Mouse (Mus musculus) mouse trophoblast stem cell (cell line): ENCODE data around the gene Egr2.

Experiments used
- in situ Hi-C, 2 experiments: fragments of 300-500 bp; cut with MseI, MboI; formaldehyde crosslinking; loops; 2 replicates in 1 of 2; 3 replicates in 1 of 2; pipeline ENCODE4 v1.15.1; 2025

The Egr2 gene

DNA sequence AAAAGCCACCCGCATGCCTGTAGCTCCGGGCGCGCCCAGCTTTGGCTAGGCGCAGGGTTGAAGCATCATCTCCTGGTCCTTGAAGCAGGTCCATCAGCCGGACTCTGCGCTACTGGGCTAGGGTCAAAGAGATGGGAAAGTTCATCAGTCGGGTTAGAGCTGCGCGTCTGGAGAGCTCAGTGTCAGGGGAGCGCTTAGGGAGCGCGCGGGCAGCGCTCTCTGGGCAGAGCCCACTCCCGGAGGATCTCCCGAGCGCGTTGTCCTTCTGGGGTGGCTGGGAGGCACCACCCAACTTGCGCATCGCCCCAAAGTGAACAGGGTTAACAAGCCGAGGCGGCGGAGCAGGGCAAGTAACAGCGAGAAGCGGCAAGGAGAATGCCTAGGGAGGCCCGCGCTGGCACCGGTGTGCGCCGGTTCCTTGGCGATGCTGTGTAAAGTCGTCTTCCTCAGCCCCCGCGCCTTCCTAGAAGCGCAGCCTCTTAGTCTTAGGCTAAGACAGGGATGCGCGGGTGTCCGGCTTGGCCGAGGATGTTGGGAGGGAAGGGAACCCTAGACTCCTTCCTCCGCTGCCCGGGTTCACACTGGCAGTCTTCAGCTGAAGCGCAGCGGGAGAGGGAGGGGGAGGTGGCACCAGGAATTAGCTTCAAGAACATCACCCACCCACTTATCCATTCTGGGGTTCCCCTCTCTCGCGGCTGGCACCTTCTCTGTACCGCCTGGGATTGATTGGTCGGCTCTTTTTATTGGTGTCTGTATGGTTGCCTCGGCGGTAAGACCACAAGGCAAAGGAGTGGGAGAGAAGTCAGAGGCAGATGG, 3.5 kb downstream of the Egr2 start:
- in situ Hi-C loops, result loop anchor here (10.0 kb wide), 1 partner anchor 224 kb away; no protein-coding TSS in a partner anchor

DNA sequence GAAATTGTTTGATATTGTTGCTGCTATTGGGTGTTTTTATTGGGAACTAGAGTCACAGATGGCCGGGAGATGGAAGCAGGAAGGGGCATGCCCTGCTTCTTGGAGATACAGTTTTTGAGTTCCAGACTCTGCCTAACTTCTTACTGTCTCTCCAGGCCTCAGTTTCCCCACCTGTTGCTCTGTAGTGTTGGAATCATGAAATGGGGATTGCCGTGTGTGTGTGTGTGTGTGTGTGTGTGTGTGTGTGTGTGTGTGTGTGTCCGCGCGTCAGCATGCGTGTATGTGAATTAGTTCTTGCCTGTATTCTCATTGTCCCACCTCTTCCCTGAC, 4.1 kb downstream of the Egr2 start:
- in situ Hi-C loops, result loop anchor here (10.0 kb wide), 1 partner anchor 225 kb away; no protein-coding TSS in a partner anchor

DNA sequence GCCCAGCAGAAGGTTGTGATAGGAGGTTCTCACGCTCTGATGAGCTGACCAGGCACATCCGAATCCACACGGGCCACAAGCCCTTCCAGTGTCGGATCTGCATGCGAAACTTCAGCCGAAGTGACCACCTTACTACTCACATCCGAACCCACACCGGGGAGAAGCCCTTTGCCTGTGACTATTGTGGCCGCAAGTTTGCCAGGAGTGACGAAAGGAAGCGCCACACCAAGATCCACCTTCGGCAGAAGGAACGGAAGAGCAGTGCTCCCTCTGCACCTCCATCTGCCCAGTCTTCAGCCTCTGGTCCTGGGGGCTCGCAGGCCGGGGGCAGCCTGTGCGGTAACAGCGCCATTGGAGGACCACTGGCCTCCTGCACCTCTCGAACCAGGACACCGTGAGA, 5.3 kb downstream of the Egr2 start:
- in situ Hi-C loops, result no loop called here

DNA sequence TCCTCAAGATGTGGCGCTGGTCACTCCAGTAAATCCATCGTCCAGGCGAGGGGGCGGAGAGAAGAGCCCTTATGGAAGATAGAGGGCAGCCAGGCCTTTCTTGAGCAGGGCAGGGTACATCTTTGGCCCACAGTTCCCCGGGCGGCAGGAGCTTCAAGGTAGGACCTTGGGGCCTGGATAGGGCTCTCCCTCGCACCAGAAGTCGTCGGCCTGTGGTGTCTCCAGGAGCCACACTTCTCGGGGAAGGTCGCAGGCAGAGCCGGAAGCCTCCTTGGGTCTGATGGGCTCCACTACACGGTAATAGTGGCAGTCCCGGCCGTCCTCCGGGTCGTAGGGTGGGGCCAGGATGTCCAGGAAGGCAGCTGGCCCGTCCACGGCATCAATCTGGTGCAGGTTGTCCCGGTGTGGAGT, 12.6 kb downstream of the Egr2 start:
- in situ Hi-C loops, result no loop called here

DNA sequence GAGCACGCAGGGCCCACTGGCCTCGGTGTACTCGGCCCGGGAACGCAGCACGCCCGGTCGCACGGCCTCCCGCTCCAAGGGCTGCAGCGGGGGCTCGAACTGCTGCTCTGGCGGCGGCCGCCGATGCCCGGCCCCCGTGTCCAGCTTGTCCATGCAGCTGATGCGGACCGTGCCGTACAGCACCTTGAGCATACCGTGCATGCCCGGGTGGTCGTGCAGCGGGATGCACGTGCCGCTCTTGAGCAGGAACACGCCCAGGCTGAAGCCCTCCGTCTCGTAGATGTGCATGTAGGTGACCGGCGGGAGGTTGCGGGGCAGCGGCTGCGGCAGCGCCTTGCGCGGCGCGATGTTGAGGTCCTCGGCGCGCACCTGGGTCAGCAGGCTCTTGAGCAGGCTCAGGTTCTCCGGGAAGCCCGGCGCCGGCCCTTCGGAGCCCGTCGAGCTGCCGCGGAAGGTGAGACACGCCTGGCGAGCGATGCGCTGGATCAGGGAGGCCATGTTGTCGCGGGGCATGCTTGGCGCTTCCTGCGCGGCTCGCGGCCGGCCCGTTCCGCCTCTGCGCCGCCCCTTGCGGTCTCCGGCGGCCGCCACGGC, 13.1 kb downstream of the Egr2 start:
- in situ Hi-C loops, result no loop called here

DNA sequence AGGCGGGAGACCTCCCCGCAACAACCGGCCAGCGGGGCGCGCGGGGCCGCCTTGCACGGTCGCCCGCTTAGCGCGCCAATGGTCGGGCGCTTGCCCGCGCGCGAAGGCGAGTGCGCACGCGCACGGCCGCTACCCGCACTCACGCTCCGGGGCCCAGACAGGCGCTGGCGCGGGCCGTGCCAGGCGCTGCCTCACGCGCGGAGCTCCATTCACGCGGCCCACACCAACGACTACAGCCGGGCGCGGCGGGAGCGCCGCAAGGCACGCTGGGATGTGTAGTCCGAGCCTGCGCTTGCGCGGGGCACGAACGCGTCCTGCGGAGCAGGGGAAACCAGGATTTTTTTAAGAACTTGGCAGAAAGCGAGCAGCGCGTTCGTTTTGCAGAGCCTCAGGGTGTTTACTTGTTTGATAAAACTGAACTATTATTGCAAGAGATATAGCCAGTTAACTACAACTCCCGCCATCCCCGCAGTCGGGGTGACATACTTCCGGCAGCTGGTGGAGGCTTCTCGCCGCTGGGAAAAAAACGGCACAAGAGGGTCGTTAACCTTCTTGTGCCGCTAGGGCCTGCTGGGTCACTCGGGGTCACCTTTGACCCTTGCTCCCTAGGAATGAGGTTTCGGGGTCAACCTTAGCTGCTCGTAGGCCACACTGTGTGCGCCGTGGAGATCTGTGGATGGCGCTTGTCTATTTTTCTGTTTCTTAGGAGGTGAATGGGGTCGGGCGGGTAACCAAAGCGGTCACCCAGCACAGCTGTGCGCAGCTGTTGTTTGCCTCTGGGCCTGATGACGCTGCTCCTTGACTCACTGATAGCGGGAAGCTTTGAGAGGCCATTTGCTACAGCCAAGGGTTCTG, 13.8 kb downstream of the Egr2 start, which contains the start of gene Ado:
Ado (minus strand) TSS at position 79 of the 855 bp plus-strand sequence.
- in situ Hi-C loops, result no loop called here

DNA sequence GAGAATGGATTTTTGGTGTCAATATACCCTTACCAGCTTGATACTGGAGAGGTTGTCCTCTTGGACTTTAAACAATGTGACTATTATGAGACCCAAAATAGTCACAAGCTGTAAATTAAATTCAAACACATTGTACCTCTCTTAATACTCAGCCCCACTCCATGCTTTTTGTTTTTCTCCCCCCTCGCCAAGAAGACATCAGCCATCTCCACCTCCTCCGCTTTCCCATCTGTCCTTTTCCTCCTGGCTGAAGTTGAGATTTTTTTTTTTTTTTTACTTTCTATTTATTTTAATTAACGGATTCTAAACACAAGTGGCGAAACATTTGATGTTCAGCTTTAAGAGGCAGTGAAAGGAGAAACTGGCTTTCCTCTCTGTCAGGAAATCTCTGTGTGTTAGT, 22.8 kb downstream of the Egr2 start:
- in situ Hi-C loops, result no loop called here

DNA sequence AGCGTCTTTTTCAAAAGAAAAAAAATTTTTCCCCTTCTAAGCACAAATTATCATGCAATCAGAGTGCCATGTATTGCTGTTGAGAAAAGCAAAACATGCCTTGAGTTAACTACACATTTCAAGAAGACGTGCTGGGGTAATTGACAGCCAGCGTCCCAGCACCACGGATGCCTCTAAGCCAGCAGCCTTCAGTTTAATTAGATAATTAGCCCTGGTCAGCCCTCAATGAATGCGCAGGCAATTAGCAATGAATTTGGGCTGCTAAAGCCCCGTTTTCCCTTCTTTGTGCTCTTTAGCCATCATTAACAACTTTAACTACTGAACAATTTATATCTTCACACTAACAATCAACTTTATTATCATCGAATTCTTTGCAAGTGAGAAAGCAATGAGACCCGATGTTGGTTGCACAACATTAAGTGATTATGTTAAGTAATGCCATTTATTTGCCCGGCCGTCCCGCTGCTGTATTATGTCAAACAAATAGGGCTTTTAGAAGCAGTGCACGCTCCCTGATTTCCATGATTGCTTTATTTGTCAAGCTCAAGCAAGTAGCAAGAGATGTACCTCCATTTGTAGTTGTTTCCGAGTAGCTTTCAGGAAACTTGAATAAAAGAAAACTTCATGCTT, 24.6 kb downstream of the Egr2 start:
- in situ Hi-C loops, result no loop called here

DNA sequence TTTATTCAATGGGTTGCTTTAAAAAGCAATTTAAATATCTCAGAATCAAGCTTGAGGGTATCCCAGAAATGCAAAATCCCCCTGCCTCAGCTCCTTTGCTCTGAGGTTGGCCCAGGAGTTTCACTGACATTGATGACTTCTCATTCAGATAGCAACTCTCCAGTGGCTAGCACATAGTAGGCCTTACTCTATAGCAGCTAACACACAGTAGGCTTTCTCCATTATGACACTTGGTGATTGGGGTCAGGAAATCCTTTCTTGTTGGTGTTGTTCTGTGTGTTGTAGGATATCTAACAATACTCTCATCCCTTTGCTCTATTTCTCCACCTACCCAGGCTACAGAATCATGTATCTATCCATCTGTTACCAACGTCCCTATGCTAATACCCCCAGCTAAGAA, 25.9 kb downstream of the Egr2 start:
- in situ Hi-C loops, result no loop called here

DNA sequence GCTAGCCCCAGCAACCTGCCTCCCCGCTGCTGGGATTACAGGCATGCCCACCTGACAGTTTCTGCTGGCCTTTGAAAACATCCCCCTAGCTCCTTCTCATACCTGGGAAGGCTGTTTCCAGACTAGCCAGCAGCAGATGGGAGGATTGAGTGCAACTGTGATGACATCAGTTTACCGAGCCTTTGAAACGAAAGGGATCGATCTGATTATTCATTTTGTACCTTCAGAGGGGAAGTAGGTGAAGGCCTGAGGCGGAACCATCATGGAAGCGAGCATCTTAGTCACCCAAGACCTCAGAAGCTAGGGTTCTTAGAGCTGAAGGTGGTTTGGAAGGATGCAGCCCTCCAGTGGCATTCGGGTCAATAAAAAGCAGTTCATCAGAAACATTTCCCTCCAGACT, 29.2 kb downstream of the Egr2 start:
- in situ Hi-C loops, result no loop called here

DNA sequence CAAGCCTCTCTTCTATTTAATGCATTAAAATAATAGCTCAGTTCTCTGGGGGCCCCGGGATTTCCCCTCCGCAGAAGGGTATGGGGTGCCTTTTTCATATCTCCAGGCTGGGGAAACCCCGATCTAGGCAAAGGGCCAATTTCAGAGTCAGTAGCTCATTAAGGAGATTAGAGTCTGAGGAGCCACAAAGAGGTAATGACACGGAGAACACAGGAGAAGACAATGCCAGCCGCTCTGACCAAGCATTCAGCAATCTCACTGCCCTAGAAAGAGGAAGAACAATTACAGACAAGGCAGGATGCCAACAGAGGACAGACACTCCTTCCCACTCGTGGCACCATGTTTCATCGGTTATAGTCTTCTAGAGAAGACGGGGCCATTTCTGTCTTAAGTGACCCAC, 30.8 kb downstream of the Egr2 start:
- in situ Hi-C loops, result no loop called here

DNA sequence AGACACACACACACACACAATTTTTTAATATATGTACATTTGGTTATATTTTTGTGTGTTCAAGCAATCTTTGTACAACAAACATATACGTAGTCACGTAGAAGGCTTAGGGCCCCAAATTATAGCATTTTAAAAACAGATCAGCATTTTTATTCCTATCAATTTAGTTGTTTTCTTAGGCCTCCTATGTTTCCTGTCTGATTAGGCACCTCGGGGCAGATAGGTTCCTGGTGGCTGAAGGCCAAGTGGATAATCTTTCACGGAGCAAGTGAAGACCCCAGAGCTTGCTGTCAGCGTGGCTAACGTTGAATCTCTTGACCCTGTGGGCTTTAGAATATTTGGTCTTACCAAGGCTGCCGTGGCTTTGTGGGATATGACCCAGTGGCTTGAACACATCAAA, 34.3 kb downstream of the Egr2 start:
- in situ Hi-C loops, result no loop called here

DNA sequence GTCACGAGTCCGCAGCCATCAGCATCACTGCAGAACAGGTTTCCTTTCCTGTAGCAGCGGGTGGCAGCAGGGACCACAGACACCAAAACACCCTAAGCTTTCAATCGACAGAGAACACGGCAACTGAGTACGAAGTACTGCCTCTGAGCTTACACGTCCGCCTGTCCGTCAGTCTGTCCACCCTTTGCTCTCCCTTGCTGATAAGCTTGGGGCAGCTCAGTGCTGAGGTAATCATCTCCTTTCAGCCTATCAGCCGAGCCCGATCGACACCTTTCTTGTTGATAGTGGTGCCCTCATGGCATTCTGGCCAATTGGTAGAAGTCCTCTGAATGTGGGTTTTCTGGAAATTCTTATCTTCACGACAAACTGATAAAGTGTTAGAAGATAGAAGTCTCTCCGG, 36.2 kb downstream of the Egr2 start:
- in situ Hi-C loops, result no loop called here

DNA sequence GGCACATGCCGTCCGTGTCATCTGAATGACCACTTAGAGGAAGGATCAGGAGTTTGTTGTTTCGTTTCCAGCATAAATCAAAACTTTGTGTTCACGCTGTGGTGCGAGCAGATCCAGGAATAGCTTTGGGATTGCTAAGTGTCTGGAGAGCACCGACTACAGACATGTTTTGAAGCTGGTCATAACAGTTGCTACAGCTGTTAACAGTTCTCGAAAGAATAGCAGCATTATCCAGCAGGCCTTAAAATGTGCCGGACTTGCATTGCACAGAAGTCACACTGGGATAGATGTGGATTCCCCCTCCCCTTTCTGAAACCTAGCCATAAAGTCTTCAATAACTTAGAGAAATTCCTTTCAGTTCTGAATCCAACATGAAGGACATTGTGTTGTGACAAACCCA, 38.0 kb downstream of the Egr2 start:
- in situ Hi-C loops, result no loop called here

DNA sequence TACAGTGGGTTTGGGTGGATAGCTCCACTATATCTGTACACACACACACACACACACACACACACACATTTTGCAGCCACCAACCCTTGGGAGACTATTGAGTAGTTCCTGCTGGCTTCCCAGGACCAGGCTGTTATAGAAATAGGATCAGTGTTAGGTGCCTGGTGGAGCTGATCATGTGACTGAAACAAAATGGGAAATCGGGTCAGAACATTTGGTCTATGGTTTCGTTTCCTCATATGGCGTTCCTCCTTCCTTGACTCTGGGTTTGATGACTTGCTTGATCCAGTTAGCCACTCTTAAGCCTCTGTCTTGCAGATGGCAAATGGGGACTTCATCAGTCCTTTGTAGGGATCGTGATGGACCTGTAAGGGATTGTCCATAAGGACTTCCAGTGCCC, 44.6 kb downstream of the Egr2 start:
- in situ Hi-C loops, result no loop called here

DNA sequence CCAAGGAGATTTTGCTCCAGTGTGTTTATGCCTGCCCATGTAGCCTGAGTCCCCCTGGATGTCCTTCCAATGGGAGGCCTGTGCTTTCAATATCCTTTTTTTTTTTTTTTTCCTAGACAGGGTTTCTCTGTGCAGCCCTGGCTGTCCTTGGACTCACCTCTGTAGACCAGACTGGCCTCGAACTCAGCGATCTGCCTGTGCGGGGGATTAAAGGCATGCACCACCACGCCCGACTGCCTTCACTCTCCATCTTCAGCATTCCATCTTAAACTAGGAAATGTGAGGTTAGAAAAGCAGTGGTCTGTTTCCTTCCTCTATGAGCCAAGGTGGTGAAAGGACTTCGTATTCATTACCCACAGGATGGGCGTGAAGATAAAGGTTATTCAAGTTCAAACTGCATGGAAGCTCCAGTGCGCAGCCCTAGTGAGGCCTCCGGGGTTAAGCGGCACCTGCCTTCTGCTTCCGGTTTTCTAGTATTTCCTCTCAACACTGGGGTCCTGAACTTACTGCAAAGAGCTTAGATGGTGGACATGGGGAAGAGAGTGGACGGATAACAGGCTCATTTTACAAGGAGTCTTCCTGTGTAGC, 46.5 kb downstream of the Egr2 start:
- in situ Hi-C loops, result no loop called here

DNA sequence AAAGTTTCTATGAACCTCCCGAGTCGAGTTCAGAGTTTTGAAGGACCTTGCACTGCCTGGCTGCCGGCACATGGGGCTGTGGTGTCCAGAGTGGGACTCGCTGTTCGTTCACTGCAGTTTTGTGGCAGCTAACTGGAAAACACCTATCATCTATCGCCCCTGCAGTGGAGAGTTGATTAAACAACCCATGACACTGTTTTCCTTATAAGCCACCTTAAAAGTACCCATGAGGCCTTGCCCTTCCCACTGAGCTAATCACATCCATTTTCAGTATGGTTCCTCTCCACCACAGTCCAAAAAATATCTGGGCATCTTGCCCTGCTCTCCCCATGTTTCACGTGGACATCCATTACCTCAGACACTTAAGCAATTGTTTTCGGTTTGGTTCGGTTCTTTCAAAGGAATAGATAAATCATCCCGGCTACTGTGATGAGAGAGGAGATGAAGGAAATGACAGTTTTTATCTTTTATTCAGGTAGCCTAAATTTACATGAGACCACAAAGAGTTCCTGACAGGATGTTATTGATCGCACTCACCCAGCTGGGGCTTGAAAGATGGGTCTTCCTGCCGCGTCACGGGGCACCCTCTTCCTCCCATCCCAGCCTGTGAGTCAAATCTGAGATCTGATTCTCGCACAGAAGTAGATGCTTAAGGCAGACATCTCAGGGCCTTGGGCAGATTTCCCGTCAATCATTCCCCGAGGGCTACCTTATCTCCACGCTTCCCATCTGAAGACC, 50.8 kb downstream of the Egr2 start:
- in situ Hi-C loops, result no loop called here
